Mouse (Mus musculus): ENCODE data around the gene Kctd5. TPM values are rescaled to one million over a fixed set of nuclear protein-coding genes. Genes with fewer than 3 reads are reported as not detected.

Gene Kctd5
- polyA plus RNA-seq, 1 experiment, result 25.8 TPM

DNA sequence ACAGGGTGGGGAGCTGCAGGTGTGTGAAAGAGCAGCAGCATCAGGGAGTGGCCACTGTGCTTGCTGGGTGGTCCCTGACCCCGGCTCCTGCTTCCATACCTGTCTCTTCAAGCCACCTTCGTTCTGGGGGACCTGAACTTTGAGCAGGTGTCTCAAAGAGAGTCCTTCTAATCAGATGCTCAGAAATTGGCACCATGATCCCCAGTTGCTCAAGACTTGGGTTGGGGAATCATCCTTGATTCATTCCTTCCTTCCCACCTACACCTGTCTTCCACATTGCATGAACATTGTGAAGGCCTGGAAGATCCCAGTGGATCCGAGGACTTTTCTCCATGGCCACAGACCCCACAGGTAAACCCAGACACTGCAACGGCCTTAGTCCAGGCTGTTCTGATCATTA lies 65.2 kb downstream of the Kctd5 start:
- no peak for TF ChIP-seq GATA1 (IDR thresholded peaks at IDR 0.05; ENCODE audit: low read length)

DNA sequence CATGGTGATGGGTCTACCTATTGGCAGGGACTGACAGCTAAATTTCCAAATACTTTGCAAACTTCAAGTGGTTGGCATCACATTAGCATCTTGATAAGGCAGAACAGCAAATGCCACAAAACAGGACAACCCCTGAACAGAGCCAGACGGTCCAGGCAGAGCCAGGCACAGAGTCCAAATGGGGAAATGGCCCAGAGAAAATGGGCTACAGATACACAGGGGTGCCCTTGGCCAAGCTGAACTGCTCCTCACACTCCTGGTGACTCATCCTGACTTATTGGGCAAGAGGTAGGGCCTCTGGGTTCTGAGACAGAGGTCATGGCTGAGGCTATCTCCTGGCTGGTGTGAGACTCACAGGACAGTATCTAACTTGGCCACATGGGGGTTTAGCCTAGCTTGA lies 65.9 kb downstream of the Kctd5 start:
- no peak for TF ChIP-seq GATA1 (IDR thresholded peaks at IDR 0.05; ENCODE audit: low read length)

DNA sequence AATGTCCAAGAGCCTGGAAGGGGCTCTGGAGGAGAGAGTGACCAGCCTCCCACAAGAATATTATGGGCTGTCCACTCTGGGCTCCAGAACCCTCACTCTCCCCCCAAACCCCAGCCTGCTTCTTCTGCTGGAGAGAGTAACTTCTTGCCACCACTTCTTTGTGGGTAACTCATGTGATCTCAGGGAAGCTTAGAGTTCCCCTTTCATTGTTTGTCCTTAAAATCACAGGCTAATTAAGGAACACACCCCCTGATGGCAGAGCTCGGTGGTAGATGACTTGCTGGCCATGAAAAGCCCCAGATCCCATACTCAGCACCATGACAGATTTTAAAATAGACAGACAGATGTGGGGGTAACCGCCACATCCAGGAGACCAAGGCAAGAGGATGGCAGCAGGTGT lies 66.4 kb downstream of the Kctd5 start:
- TF ChIP-seq GATA1 (IDR thresholded peaks at IDR 0.05; ENCODE audit: low read length), result no peak

DNA sequence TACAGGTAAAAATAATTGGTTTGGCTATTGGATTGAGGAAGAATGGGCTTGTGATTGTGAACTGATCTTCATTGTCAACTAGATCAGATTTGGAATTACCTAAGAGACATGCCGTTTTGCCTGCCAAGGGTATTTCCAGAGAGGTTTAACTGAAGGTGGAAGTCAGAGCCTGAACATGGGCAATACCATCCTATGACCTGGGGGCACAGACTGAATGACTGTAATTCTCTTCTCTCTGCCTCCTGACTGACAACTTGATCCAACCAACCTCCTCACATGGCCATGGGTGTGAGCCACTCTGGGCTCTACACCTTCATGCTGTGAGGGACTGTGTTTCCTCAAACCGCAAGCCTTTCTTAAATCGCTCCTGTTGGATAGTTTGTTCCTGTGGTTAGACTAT lies 68.2 kb downstream of the Kctd5 start:
- no peak for TF ChIP-seq GATA1 (IDR thresholded peaks at IDR 0.05; ENCODE audit: low read length)

DNA sequence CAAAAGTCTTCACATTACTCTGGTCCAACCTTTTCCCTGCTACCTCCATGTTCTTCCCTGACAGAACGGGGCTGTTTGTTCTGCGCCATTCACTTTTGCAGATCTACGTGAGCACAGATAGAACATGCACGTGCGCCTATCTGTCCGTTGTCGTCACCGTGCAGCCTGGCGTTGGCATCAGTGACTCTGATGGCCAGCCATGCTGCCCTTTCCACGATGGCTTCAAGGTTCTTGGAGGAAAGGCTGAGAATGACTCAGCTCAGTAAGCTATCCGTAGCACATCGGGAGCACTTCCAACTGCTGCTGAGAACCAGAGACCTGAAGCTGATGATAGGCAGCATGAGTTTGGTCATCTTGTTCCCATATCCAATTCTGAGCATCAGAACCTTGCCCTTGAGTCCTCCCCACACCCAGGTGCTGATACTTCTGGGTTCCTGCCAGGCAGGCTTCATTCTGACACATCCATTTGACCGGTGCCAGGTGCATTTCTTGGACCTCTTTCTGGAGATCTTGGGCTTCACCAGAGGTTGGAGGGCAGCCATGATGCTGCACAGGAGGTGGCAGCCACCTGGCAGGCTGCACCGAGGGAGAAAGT lies 69.1 kb downstream of the Kctd5 start:
- TF ChIP-seq GATA1 (IDR thresholded peaks at IDR 0.05; ENCODE audit: low read length), result no peak

DNA sequence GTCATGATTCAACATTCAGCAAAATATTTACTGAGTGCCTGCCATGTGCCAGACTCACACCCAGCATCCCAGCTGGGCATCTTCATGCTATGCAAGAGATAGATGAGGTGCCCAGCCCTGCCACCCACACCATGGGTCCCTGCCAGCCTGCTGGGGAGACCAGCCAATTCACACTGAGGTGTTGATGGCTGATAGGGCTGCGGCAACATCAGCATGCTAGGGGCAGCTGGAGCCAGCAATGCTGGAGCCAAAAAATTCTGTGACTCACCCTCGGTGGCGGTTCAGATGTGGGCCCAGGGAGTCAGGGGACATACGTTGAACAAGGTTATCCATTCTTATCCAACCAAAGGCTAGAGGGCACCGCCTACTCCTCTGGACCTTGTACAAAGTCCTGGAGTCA lies 72.9 kb downstream of the Kctd5 start:
- no peak for TF ChIP-seq GATA1 (IDR thresholded peaks at IDR 0.05; ENCODE audit: low read length)

DNA sequence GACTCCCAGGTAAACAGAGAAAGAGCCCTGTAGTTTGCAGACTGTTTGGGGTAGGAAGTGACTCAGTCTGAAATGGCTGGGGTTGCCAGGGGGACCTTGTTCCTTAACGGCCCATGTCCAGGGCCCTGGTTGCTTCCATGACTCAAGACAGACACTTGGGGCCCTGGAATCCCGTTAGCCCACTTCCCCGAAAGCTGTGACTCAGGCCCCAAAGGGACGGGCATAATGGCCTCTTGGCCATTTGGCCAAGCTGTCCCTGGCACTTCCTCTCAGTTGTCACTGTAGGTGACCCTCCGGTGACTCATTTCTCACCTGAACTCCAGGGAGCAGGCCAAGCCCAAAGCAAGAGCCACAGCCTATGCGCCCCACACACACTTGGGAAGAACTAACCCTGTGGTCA lies 74.9 kb downstream of the Kctd5 start:
- no peak for TF ChIP-seq GATA1 (IDR thresholded peaks at IDR 0.05; ENCODE audit: low read length)

DNA sequence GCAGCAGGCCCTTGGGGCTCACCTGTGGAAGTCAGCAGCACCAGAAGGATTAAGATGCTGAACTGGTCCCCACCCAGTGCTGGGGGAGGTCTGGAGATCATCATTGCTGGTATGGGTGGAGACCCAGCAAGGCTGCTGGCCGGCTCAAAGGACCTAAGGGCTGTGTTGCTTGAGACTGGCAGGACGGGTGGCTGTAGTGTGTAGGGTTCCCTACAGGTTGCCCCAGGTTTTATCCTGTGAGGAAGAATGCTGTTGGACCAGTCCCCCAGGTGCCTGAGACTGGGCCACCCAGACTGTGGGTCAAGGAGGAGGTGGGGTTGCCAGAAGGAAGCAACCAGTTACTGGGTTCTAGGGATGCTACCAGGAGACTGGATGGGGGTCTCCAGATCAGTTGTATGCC lies 75.4 kb downstream of the Kctd5 start, which contains the start of gene Prss22:
TSS of gene Prss22 (minus strand) at position 200 of the 400 bp plus-strand sequence.
- TF ChIP-seq GATA1 (IDR thresholded peaks at IDR 0.05; ENCODE audit: low read length), result no peak

Other genes starting within 250 kb of the Kctd5 start
- gene Elob, start 244.3 kb downstream of the Kctd5 start, polyA plus RNA-seq (2012), result 819 and 1,233 TPM in 2 replicates
- not detected in 2 replicates for gene Prss33, start 237.4 kb downstream of the Kctd5 start, polyA plus RNA-seq (2012)
- not detected in 2 replicates for gene Prss32, start 229.6 kb downstream of the Kctd5 start, polyA plus RNA-seq (2012)
- not detected in 2 replicates for gene Prss41, start 229.3 kb downstream of the Kctd5 start, polyA plus RNA-seq (2012)
- gene Prss21, start 205.4 kb downstream of the Kctd5 start, polyA plus RNA-seq (2012), result not detected in 2 replicates
- not detected in 2 replicates for gene Dcpp1, start 192.6 kb downstream of the Kctd5 start, polyA plus RNA-seq (2012)
- not detected in 2 replicates for gene Dcpp2, start 192.6 kb downstream of the Kctd5 start, polyA plus RNA-seq (2012)
- gene Dcpp3, start 156.0 kb downstream of the Kctd5 start, polyA plus RNA-seq (2012), result not detected in 2 replicates
- gene Sbp, start 131.8 kb downstream of the Kctd5 start, polyA plus RNA-seq (2012), result not detected in 2 replicates
- not detected in 2 replicates for gene Sbpl, start 118.2 kb downstream of the Kctd5 start, polyA plus RNA-seq (2012)
- not detected in 2 replicates for gene Prss30, start 92.9 kb downstream of the Kctd5 start, polyA plus RNA-seq (2012)
- gene Prss22, start 75.4 kb downstream of the Kctd5 start, polyA plus RNA-seq (2012), result not detected in 2 replicates
- gene Prss27, start 35.3 kb downstream of the Kctd5 start, polyA plus RNA-seq (2012), result not detected in 2 replicates
- 23.7 and 100 TPM in 2 replicates for gene Pdpk1, start 77.4 kb upstream of the Kctd5 start, polyA plus RNA-seq (2012)
- 44.0 and 51.2 TPM in 2 replicates for gene Amdhd2, start 90.3 kb upstream of the Kctd5 start, polyA plus RNA-seq (2012)
- 119 and 331 TPM in 2 replicates for gene Atp6v0c, start 96.2 kb upstream of the Kctd5 start, polyA plus RNA-seq (2012)
- gene Tbc1d24, start 132.1 kb upstream of the Kctd5 start, polyA plus RNA-seq (2012), result 14.4 and 17.8 TPM in 2 replicates
- 2.3 TPM in 2 replicates for gene Ntn3, start 136.0 kb upstream of the Kctd5 start, polyA plus RNA-seq (2012)
- 39.3 and 58.9 TPM in 2 replicates for gene Tedc2, start 147.4 kb upstream of the Kctd5 start, polyA plus RNA-seq (2012)
- gene Ccnf, start 178.0 kb upstream of the Kctd5 start, polyA plus RNA-seq (2012), result 66.1 and 78.9 TPM in 2 replicates